Mouse (Mus musculus) ovary, postnatal 36 days (tissue): ENCODE measurements around the gene Uck2.

Experiments used
- DNase-seq: peaks from one replicate; pipeline ENCODE4 v3.0.0; 2022; ENCODE audit warnings: low spot score, mixed read lengths

Gene Uck2

GRCm38 (mm10) chr1:167285320-167285355 is at the start of gene Uck2:
Uck2 (minus strand) TSS chr1:167285320.
- DNase-seq: no peak

- no peak for DNase-seq
Observed at GRCm38 (mm10) chr1:167331106-167331505, 46.0 kb upstream of the Uck2 start.

- DNase-seq: no peak
Observed at GRCm38 (mm10) chr1:167328776-167329175, 43.7 kb upstream of the Uck2 start.

GRCm38 (mm10) chr1:167321691-167322090 is 36.6 kb upstream of the Uck2 start:
- DNase-seq: no peak

- no peak for DNase-seq
Observed at GRCm38 (mm10) chr1:167313220-167313619, 28.1 kb upstream of the Uck2 start.

- DNase-seq: no peak
Observed at GRCm38 (mm10) chr1:167312367-167312766, 27.2 kb upstream of the Uck2 start.

GRCm38 (mm10) chr1:167308261-167309054 is 23.3 kb upstream of the Uck2 start, which contains the start of gene Tmco1:
Tmco1 (plus strand) TSS chr1:167308378.
- DNase-seq: peak; percentile 98

- DNase-seq: no peak
Observed at GRCm38 (mm10) chr1:167307674-167308073, 22.6 kb upstream of the Uck2 start.

- peak; percentile 57 for DNase-seq
Observed at GRCm38 (mm10) chr1:167306451-167307240, 21.5 kb upstream of the Uck2 start.

- DNase-seq: no peak
Observed at GRCm38 (mm10) chr1:167305501-167306137, 20.5 kb upstream of the Uck2 start.

GRCm38 (mm10) chr1:167300122-167300521 is 15.0 kb upstream of the Uck2 start:
- DNase-seq: no peak

- no peak for DNase-seq
Observed at GRCm38 (mm10) chr1:167295679-167296402, 10.7 kb upstream of the Uck2 start.

- no peak for DNase-seq
Observed at GRCm38 (mm10) chr1:167292447-167292846, 7.3 kb upstream of the Uck2 start.

- no peak for DNase-seq
Observed at GRCm38 (mm10) chr1:167291610-167292009, 6.5 kb upstream of the Uck2 start.

GRCm38 (mm10) chr1:167290263-167290592 is 5.1 kb upstream of the Uck2 start:
- DNase-seq: no peak

GRCm38 (mm10) chr1:167289567-167290262 is 4.6 kb upstream of the Uck2 start:
- no peak for DNase-seq

GRCm38 (mm10) chr1:167288665-167289538 is 3.8 kb upstream of the Uck2 start:
- DNase-seq: no peak

- no peak for DNase-seq
Observed at GRCm38 (mm10) chr1:167287156-167287555, 2.0 kb upstream of the Uck2 start.

- DNase-seq: no peak
Observed at GRCm38 (mm10) chr1:167285356-167285755, 236 bp upstream of the Uck2 start.

- DNase-seq: peak; percentile 88
Observed at GRCm38 (mm10) chr1:167284837-167285319, 242 bp downstream of the Uck2 start.

- DNase-seq: peak; percentile 67
Observed at GRCm38 (mm10) chr1:167284258-167284836, 773 bp downstream of the Uck2 start.
